Mouse (Mus musculus) heart, adult 2 months (tissue): ENCODE data around the gene Rnf220.

Experiments used
- CTCF ChIP-seq: fragments of 200-600 bp; IDR thresholded peaks from 2 replicates; pipeline ENCODE4 v1.8.1; 2022; ENCODE audit warnings: antibody characterized with exemption, mild to moderate bottlenecking, moderate library complexity
- EP300 ChIP-seq: fragments of 200-500 bp; IDR thresholded peaks from 2 replicates; pipeline ENCODE4 v1.6.1; 2011; ENCODE audit warnings: low read depth, low read length, control low read depth; ENCODE audit not compliant: insufficient read depth
- POLR2A ChIP-seq: fragments of 200-500 bp; IDR thresholded peaks from 2 replicates; pipeline ENCODE4 v1.6.1; 2011; ENCODE audit warnings: mild to moderate bottlenecking, low read depth, low read length, control low read depth; ENCODE audit not compliant: insufficient read depth

- TF ChIP-seq EP300 (no peak), CTCF (no peak), POLR2A (no peak)
Measured at GRCm38 (mm10) chr4:117223001-117223400, 273.9 kb downstream of the Rnf220 start.
